Mouse (Mus musculus): ENCODE data around the gene Stx2. TPM values are rescaled to one million over a fixed set of nuclear protein-coding genes. Genes with fewer than 3 reads are reported as not detected.

The Stx2 gene
- total RNA-seq (2012; rRNA removed), result 3.4 and 5.2 TPM in 2 replicates
- total RNA-seq (2014; rRNA removed), result 0.74 and 1.2 TPM in 2 replicates
- 1.9 and 2.5 TPM in 2 replicates for polyA plus RNA-seq (2012; ENCODE audit: insufficient read length, low read depth)

DNA sequence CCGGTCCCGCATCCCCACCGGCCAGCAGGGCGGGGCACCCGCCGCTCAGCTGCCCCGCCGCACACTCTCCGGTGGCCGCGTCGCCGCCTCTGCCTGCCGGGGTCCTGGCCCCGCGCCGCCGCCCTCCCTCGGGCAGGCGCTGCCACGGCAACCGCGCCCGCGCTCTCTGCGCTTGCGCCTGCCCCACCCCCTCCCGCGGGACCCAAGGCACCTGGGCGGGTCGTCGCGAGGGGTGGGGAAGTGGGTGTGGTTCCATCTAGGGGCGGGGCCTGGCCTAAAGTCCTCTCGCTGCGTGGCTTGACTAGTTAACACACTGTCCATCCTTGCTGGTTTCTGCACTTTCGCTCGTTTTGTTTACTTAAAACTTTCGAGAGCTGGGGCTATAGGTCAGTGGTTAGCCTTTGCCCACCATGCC is at the start of gene Stx2:
Stx2 (minus strand) TSS at position 163 of the 415 bp plus-strand sequence.
- Histone ChIP-seq H3K27me3 (replicated peaks) (peaks cover 7% of the 10 kb centered on the region), H3K9me3 (replicated peaks; ENCODE audit: low read length) (no peaks in the 10 kb centered on the region), H3K36me3 (replicated peaks in 1 of 2; ENCODE audit: control insufficient read depth in 1 of 2, insufficient read depth in 1 of 2, low read length in 1 of 2) (peaks cover 0 to 2% of the 10 kb centered on the region in 2 experiments), H3K79me2 (replicated peaks; ENCODE audit: control insufficient read depth, extremely low read depth, insufficient read depth, poor library complexity, severe bottlenecking) (no peaks in the 10 kb centered on the region), H3K4me3 (replicated peaks in 1 of 3; ENCODE audit: low read depth in 2 of 3, low read length in 2 of 3, poor library complexity in 1 of 3) (peak within 1 kb of the TSS; percentile 54 to 83 (median 62)), H3K4me1 (ENCODE audit: control insufficient read depth in 1 of 2, insufficient read depth in 2 of 2) (peaks cover 7 to 28% of the 10 kb centered on the region in 2 experiments), H3K4me2 (ENCODE audit: insufficient read depth, low read depth, poor library complexity, severe bottlenecking) (peak within 1 kb of the TSS; percentile 84), H3K27ac (ENCODE audit: insufficient read depth, low read depth) (no peak within 1 kb of the TSS), H3K9ac (ENCODE audit: insufficient read depth, low read depth) (peak within 1 kb of the TSS; percentile 73)
- TF ChIP-seq EP300 (IDR thresholded peaks at IDR 0.05; ENCODE audit: low read length) (no peak), MXI1 (IDR thresholded peaks at IDR 0.05; ENCODE audit: low read depth, low read length) (peak; percentile 70), POLR2AphosphoS2 (IDR thresholded peaks at IDR 0.05; ENCODE audit: low read depth, low read length) (no peak), KAT2A (IDR thresholded peaks at IDR 0.05; ENCODE audit: insufficient replicate concordance, low read length) (no peak), ZNF384 (IDR thresholded peaks at IDR 0.05; ENCODE audit: low read depth, low read length) (no peak), ELF1 (IDR thresholded peaks at IDR 0.05; ENCODE audit: low read depth, low read length) (0 out of 2 replicates have a peak, but pooled peaks have one; percentile 33), RCOR1 (conservative IDR thresholded peaks at IDR 0.05; ENCODE audit: low read depth, low read length) (no peak), MAFK (IDR thresholded peaks at IDR 0.05; ENCODE audit: insufficient replicate concordance, low read length) (no peak), NELFE (IDR thresholded peaks at IDR 0.05; ENCODE audit: low read depth, low read length) (peak; percentile 54; the same call in 1 of the 2 replicates), PAX5 (IDR thresholded peaks at IDR 0.05; ENCODE audit: low read length) (no peak), USF2 (conservative IDR thresholded peaks at IDR 0.05; ENCODE audit: low read depth, low read length) (no peak), GABPA (IDR thresholded peaks at IDR 0.05; ENCODE audit: insufficient replicate concordance, low read depth, low read length) (no peak), ZC3H11A (IDR thresholded peaks at IDR 0.05; ENCODE audit: low read depth, low read length) (no peak), CHD1 (IDR thresholded peaks at IDR 0.05; ENCODE audit: low read depth, low read length) (no peak), E2F4 (IDR thresholded peaks at IDR 0.05; ENCODE audit: insufficient replicate concordance, low read depth, low read length) (no peak), SIN3A (IDR thresholded peaks at IDR 0.05; ENCODE audit: low read length) (0 out of 2 replicates have a peak, but pooled peaks have one; percentile 47), POLR2A (IDR thresholded peaks at IDR 0.05; ENCODE audit: low read depth, low read length) (peak; percentile 67), BHLHE40 (IDR thresholded peaks at IDR 0.05; ENCODE audit: low read depth, low read length) (no peak), USF1 (IDR thresholded peaks at IDR 0.05; ENCODE audit: low read depth, low read length) (no peak), JUN (IDR thresholded peaks at IDR 0.05; ENCODE audit: insufficient read depth, low read depth, low read length) (no peak), NRF1 (IDR thresholded peaks at IDR 0.05; ENCODE audit: low read depth, low read length) (peak; percentile 96), CHD2 (IDR thresholded peaks at IDR 0.05; ENCODE audit: low read length) (peak; percentile 63; the same call in 1 of the 2 replicates), ZKSCAN1 (IDR thresholded peaks at IDR 0.05; ENCODE audit: borderline replicate concordance, low read depth, low read length) (no peak)
- in situ Hi-C loops (cut with MboI; ENCODE audit: low pct_ligation_motif_present, low pct_unique_long_range_greater_than_20kb, low sequenced_read_pairs), result loop anchor here (25.0 kb wide), 1 partner anchor 1396 kb away; no protein-coding TSS in a partner anchor
- dilution Hi-C loops (cut with MboI; ENCODE audit: extremely low pct_ligation_motif_present, extremely low pct_unique_long_range_greater_than_20kb, low sequenced_read_pairs), result no loop called here
- DNase-seq (ENCODE audit: extremely low read depth), result peak; percentile 79
